Mouse (Mus musculus) C2C12 (cell line): ENCODE results near the gene Ercc6l2.

Experiments
- CTCF ChIP-seq: IDR thresholded peaks from one replicate; pipeline ENCODE4 v1.5.1; 2011; ENCODE audit not compliant: control insufficient read depth, insufficient read depth, insufficient read length
- MYOD1 ChIP-seq: IDR thresholded peaks from one replicate; pipeline ENCODE4 v1.6.1; 2011; ENCODE audit warnings: low read depth; ENCODE audit not compliant: control insufficient read depth, insufficient read length

DNA sequence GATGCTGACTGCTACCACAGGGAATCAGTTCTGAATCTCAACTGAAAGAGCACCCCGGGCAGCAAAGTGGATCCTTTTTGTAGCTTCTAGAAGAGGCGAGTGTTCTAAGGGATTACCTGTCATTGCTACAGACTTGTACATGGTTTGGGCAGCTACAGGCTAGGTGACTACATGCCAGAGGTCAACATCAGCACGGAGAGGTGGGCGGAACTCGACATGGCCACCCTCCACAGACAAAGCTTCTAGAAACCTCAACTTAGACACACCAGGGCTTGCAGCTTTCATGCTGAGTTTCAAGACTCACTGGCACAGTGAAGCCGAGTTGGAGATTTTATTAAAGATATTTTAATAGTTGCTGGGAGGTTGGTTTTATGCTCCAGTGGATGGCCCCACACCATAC, 98.1 kb downstream of the Ercc6l2 start:
- TF ChIP-seq CTCF, result no peak
- TF ChIP-seq MYOD1, result no peak
